Mouse (Mus musculus) forebrain, postnatal 0 days (tissue): ENCODE results near the gene Rsph1. TPM values are rescaled to one million over a fixed set of nuclear protein-coding genes. Genes with fewer than 3 reads are reported as not detected.

Experiments used
- ATAC-seq: fragments of 200-750 bp; cut with Nextera tagmentation; 2 replicates; pipeline ENCODE4 v1.8.0; 2017; ENCODE audit warnings: mild to moderate bottlenecking, moderate library complexity
- DNase-seq: peaks from one replicate; pipeline ENCODE4 v3.0.0-alpha.2; 2015
- H3K27ac ChIP-seq: fragments of 300-500 bp; sonication (generic); 2 replicates; pipeline ENCODE4 v1.5.1; 2014; ENCODE audit warnings: low read depth, mild to moderate bottlenecking, antibody characterized with exemption, low read length, moderate library complexity, mixed read lengths
- H3K27me3 ChIP-seq: fragments of 300-500 bp; sonication (generic); 2 replicates; pipeline ENCODE4 v1.6.1; 2014; ENCODE audit warnings: mild to moderate bottlenecking, low read length, mixed read lengths; ENCODE audit not compliant: insufficient read depth
- H3K36me3 ChIP-seq: fragments of 300-500 bp; sonication (generic); 2 replicates; pipeline ENCODE4 v1.6.1; 2014; ENCODE audit warnings: mild to moderate bottlenecking, moderate library complexity; ENCODE audit not compliant: insufficient read depth
- H3K4me1 ChIP-seq: fragments of 300-500 bp; sonication (generic); 2 replicates; pipeline ENCODE4 v1.6.1; 2014; ENCODE audit warnings: antibody characterized with exemption; ENCODE audit not compliant: insufficient read depth
- H3K4me2 ChIP-seq: fragments of 300-500 bp; sonication (generic); 2 replicates; pipeline ENCODE4 v1.6.1; 2014; ENCODE audit warnings: low read depth, mild to moderate bottlenecking, moderate library complexity
- H3K4me3 ChIP-seq: fragments of 300-500 bp; sonication (generic); 2 replicates; pipeline ENCODE4 v1.5.1; 2014; ENCODE audit warnings: low read depth, low read length, mixed read lengths
- H3K9ac ChIP-seq: fragments of 300-500 bp; sonication (generic); 2 replicates; pipeline ENCODE4 v1.6.1; 2014; ENCODE audit warnings: mild to moderate bottlenecking
- H3K9me3 ChIP-seq: fragments of 300-500 bp; sonication (generic); 2 replicates; pipeline ENCODE4 v1.6.1; 2016; ENCODE audit warnings: low read length
- CTCF ChIP-seq: sonication (generic); IDR thresholded peaks from 2 replicates; pipeline ENCODE4 v1.5.1; 2016; ENCODE audit warnings: antibody characterized with exemption, control low read depth, low read depth
- WGBS: fragments of 180-500 bp; shearing (Covaris S2); extraction: QIAGEN DNeasy Blood & Tissue Kit; methylation state at CpG from one replicate; pipeline ENCODE4 v1.1.7; 2014; 5-methylcytosine and 5-hydroxymethylcytosine counted together
- polyA plus RNA-seq: library from polyadenylated mRNA; unstranded; fragments of >200 nt; fragmentation: Nextera tagmentation; extraction: Ambion mirVana; gene quantifications from 2 replicates; pipeline ENCODE4 v1.2.1, GENCODE M21; 2015
- total RNA-seq: library from RNA; depleted of rRNA; stranded (reverse); fragments of >200 nt; gene quantifications from 2 replicates; pipeline ENCODE4 v1.2.3, GENCODE M21; 2014

Gene Rsph1
- total and polyA plus RNA-seq, 2 experiments from 2014 or later, result 6.0 to 11.3 TPM

DNA sequence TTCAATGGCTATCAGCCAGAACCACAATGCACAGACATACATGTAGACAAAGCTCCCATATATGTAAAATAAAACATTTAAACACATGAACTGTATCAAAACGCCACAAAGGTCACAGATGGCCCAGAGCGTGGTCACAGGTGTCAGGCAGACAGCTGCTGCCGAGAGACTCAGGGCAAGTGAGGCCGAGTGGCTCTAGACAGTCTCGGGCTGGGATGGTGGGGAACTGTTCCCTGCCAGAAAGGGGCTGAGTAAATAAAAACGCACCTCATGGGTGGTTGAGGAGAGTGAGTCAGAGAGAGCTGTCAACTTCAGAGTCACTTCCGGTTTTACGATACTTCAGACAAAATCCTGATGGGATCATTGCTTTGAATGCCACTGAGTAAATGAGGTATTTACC is 52.6 kb downstream of the Rsph1 start:
- H3K4me2 ChIP-seq, result no peak overlapping the region
- 90% methylated on average over 8 of the region's 8 CpGs for WGBS
- DNase-seq (no peak), ATAC-seq (no peak)
- TF ChIP-seq CTCF, result no peak
- no peak overlapping the region for H3K27ac ChIP-seq
- H3K9me3 ChIP-seq, result no peaks in the 10 kb centered on the region
- H3K4me1 ChIP-seq, result no peaks in the 10 kb centered on the region
- H3K27me3 ChIP-seq, result no peaks in the 10 kb centered on the region
- no peak overlapping the region for H3K4me3 ChIP-seq
- H3K9ac ChIP-seq, result no peak overlapping the region
- H3K36me3 ChIP-seq, result no peaks in the 10 kb centered on the region

GRCm38 (mm10) chr17:31223835-31224234 is 53.3 kb downstream of the Rsph1 start:
- WGBS, result 77% methylated on average over 7 of the region's 7 CpGs

GRCm38 (mm10) chr17:31222810-31223310 is 54.3 kb downstream of the Rsph1 start:
- Histone ChIP-seq H3K4me3 (no peak overlapping the region), H3K4me2 (no peak overlapping the region), H3K4me1 (no peaks in the 10 kb centered on the region), H3K36me3 (no peaks in the 10 kb centered on the region), H3K27ac (no peak overlapping the region), H3K9ac (no peak overlapping the region), H3K9me3 (no peaks in the 10 kb centered on the region), H3K27me3 (no peaks in the 10 kb centered on the region)
- no peak for DNase-seq
- ATAC-seq, result no peak
- TF ChIP-seq CTCF, result no peak
- WGBS, result 78% methylated on average over 4 of the region's 4 CpGs

More at GRCm38 (mm10) chr17:31223835-31224234, 53.3 kb downstream of the Rsph1 start:
- Histone ChIP-seq H3K4me3 (no peak overlapping the region), H3K27ac (no peak overlapping the region), H3K9me3 (no peaks in the 10 kb centered on the region), H3K4me2 (no peak overlapping the region), H3K27me3 (no peaks in the 10 kb centered on the region), H3K4me1 (no peaks in the 10 kb centered on the region), H3K9ac (no peak overlapping the region), H3K36me3 (no peaks in the 10 kb centered on the region)
- ATAC-seq (no peak), DNase-seq (no peak)
- TF ChIP-seq CTCF, result no peak

GRCm38 (mm10) chr17:31216068-31216955 is 60.9 kb downstream of the Rsph1 start:
- WGBS, result 42% methylated on average over 5 of the region's 5 CpGs
- no peaks in the 10 kb centered on the region for H3K27me3 ChIP-seq
- DNase-seq (no peak), ATAC-seq (no peak)
- no peak overlapping the region for H3K4me3 ChIP-seq
- no peak overlapping the region for H3K4me2 ChIP-seq
- no peak for TF ChIP-seq CTCF
- H3K9me3 ChIP-seq, result no peaks in the 10 kb centered on the region
- no peaks in the 10 kb centered on the region for H3K36me3 ChIP-seq
- no peak overlapping the region for H3K27ac ChIP-seq
- no peak overlapping the region for H3K9ac ChIP-seq
- no peaks in the 10 kb centered on the region for H3K4me1 ChIP-seq

GRCm38 (mm10) chr17:31211881-31212280 is 65.3 kb downstream of the Rsph1 start:
- Histone ChIP-seq H3K27me3 (no peaks in the 10 kb centered on the region), H3K4me2 (no peak overlapping the region), H3K36me3 (no peaks in the 10 kb centered on the region), H3K4me3 (no peak overlapping the region), H3K9ac (no peak overlapping the region), H3K9me3 (no peaks in the 10 kb centered on the region), H3K4me1 (no peaks in the 10 kb centered on the region), H3K27ac (no peak overlapping the region)
- DNase-seq (no peak), ATAC-seq (no peak)
- WGBS, result 83% methylated on average over 6 of the region's 6 CpGs
- no peak for TF ChIP-seq CTCF

DNA sequence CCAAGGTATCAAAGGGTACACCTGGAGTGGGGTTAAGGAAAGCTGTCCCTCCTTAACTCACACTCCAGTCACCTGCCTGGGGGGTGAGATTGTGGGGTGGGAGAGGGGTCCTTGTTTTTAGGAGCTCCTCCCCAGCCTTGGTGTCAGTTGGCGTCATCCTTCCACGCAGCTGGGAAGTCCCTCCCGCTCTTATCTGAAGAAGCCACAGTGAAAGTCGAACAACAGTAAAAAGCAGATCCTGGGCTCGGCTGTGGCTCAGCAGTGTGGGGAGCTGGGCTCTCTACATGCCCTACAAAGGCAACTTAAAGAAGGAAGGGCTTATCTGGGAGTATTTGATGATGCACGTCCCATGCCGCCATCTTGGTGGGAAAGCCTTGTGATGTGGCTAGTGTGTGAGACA is 66.9 kb downstream of the Rsph1 start:
- no peaks in the 10 kb centered on the region for H3K4me1 ChIP-seq
- WGBS, result 95% methylated on average over 7 of the region's 7 CpGs

GRCm38 (mm10) chr17:31209376-31209930 is 67.7 kb downstream of the Rsph1 start:
- Histone ChIP-seq H3K9ac (no peak overlapping the region), H3K36me3 (no peaks in the 10 kb centered on the region), H3K9me3 (no peaks in the 10 kb centered on the region), H3K27ac (no peak overlapping the region), H3K27me3 (no peaks in the 10 kb centered on the region), H3K4me3 (no peak overlapping the region), H3K4me1 (no peaks in the 10 kb centered on the region), H3K4me2 (no peak overlapping the region)
- 91% methylated on average over 11 of the region's 11 CpGs for WGBS
- ATAC-seq (no peak), DNase-seq (no peak)
- TF ChIP-seq CTCF, result no peak

More for the DNA sequence above, 66.9 kb downstream of the Rsph1 start:
- no peaks in the 10 kb centered on the region for H3K9me3 ChIP-seq
- no peak for DNase-seq
- H3K27ac ChIP-seq, result no peak overlapping the region
- H3K27me3 ChIP-seq, result no peaks in the 10 kb centered on the region
- H3K9ac ChIP-seq, result no peak overlapping the region
- no peak overlapping the region for H3K4me2 ChIP-seq
- H3K36me3 ChIP-seq, result no peaks in the 10 kb centered on the region
- no peak for TF ChIP-seq CTCF
- ATAC-seq, result no peak
- H3K4me3 ChIP-seq, result no peak overlapping the region
